Mouse (Mus musculus) hindbrain, postnatal 0 days (tissue): ENCODE results near the gene Zeb2. TPM values are rescaled to one million over a fixed set of nuclear protein-coding genes. Genes with fewer than 3 reads are reported as not detected.

Experiments used
- ATAC-seq: fragments of 200-750 bp; cut with Nextera tagmentation; 2 replicates; pipeline ENCODE4 v1.8.0; 2017; ENCODE audit warnings: mild to moderate bottlenecking, moderate TSS enrichment, moderate library complexity
- DNase-seq: peaks from one replicate; pipeline ENCODE4 v3.0.0-alpha.2; 2015; ENCODE audit warnings: low spot score
- H3K27ac ChIP-seq: fragments of 300-500 bp; sonication (generic); 2 replicates; pipeline ENCODE4 v1.5.1; 2014; ENCODE audit warnings: mild to moderate bottlenecking
- H3K27me3 ChIP-seq: fragments of 300-500 bp; sonication (generic); 2 replicates; pipeline ENCODE4 v1.6.1; 2014; ENCODE audit warnings: low read length, mixed read lengths; ENCODE audit not compliant: insufficient read depth
- H3K36me3 ChIP-seq: fragments of 300-500 bp; sonication (generic); 2 replicates; pipeline ENCODE4 v1.6.1; 2014; ENCODE audit warnings: low read length, mixed read lengths; ENCODE audit not compliant: insufficient read depth
- H3K4me1 ChIP-seq: fragments of 300-500 bp; sonication (generic); 2 replicates; pipeline ENCODE4 v1.6.1; 2014; ENCODE audit warnings: antibody characterized with exemption, low read length, mixed read lengths; ENCODE audit not compliant: insufficient read depth
- H3K4me2 ChIP-seq: fragments of 300-500 bp; sonication (generic); 2 replicates; pipeline ENCODE4 v1.6.1; 2014; ENCODE audit warnings: low read depth, mild to moderate bottlenecking, low read length, moderate library complexity, mixed read lengths
- H3K4me3 ChIP-seq: fragments of 300-500 bp; sonication (generic); 2 replicates; pipeline ENCODE4 v1.5.1; 2014; ENCODE audit warnings: low read length
- H3K9ac ChIP-seq: fragments of 300-500 bp; sonication (generic); replicated peaks from 2 replicates; pipeline ENCODE4 v1.6.1; 2014; ENCODE audit warnings: mild to moderate bottlenecking, low read length, moderate library complexity, mixed read lengths
- H3K9me3 ChIP-seq: fragments of 300-500 bp; sonication (generic); 2 replicates; pipeline ENCODE4 v1.6.1; 2016; ENCODE audit warnings: low read length, mixed read lengths
- CTCF ChIP-seq: IDR thresholded peaks from 2 replicates; pipeline ENCODE4 v1.5.1; 2016; ENCODE audit warnings: antibody characterized with exemption, control low read depth, low read depth
- WGBS: fragments of 180-500 bp; shearing (Covaris S2); extraction: QIAGEN DNeasy Blood & Tissue Kit; methylation state at CpG from one replicate; pipeline ENCODE4 v1.1.7; 2014; 5-methylcytosine and 5-hydroxymethylcytosine counted together
- polyA plus RNA-seq: library from polyadenylated mRNA; unstranded; fragments of >200 nt; fragmentation: Nextera tagmentation; extraction: Ambion mirVana; gene quantifications from 2 replicates; pipeline ENCODE4 v1.2.1, GENCODE M21; 2015
- total RNA-seq: library from RNA; depleted of rRNA; stranded (reverse); fragments of >200 nt; gene quantifications from 2 replicates; pipeline ENCODE4 v1.2.3, GENCODE M21; 2014

Zeb2 gene
- total and polyA plus RNA-seq, 2 experiments from 2014 or later: 21.4 to 52.0 TPM

DNA sequence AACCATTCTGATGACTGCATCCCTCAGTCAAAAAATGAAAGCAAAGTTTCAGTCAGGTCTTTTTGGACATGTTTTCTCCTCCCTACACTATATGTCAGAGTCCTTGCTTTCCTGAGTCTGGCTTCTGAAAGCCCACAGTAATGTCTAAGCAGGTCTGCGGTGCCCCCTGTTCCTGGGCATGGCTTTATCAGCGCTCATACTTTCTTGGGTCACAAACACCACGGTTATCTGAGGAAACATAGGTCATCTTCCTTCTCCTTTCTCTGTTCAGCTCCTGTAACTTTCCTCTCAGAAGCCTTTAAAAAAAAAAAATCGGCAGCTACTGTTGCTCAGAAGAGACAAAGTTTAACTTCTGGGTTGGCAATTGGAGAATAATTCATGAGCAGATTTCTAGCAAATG, 17.2 kb downstream of the Zeb2 start:
- DNase-seq (no peak), ATAC-seq (no peak)
- Histone ChIP-seq H3K9ac (no peak overlapping the region), H3K27ac (peak overlapping the region; percentile 26; the same call in 1 of the 2 replicates), H3K4me3 (no peak overlapping the region), H3K4me2 (no peak overlapping the region), H3K27me3 (no peaks in the 10 kb centered on the region), H3K9me3 (no peaks in the 10 kb centered on the region), H3K4me1 (peaks cover 6% of the 10 kb centered on the region), H3K36me3 (no peaks in the 10 kb centered on the region)
- 70% methylated on average over 4 of the region's 4 CpGs for WGBS
- no peak for TF ChIP-seq CTCF

DNA sequence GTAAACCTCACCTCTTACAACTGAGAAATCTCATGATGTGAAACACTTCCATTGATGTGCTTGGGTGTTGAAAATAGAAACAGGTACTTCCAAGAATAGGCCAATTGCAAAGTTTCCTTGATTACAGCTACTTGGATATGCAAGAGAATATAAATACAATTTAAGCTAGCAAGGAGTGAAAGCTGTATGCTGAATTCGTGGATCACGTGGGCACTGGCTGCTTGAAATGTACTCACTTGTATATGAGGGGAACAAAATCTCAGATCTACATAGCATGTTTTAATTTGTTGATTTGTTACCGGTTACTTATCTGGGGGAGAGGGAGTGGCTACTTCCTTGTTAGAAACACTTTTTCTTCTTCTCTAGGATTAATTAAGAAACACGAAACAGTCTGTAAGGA, 18.1 kb downstream of the Zeb2 start:
- no peaks in the 10 kb centered on the region for H3K9me3 ChIP-seq
- H3K4me3 ChIP-seq: no peak overlapping the region
- peaks cover 6% of the 10 kb centered on the region for H3K4me1 ChIP-seq
- H3K27ac ChIP-seq: no peak overlapping the region
- TF ChIP-seq CTCF: no peak
- H3K4me2 ChIP-seq: no peak overlapping the region
- no peaks in the 10 kb centered on the region for H3K27me3 ChIP-seq
- DNase-seq (no peak), ATAC-seq (no peak)
- no peaks in the 10 kb centered on the region for H3K36me3 ChIP-seq
- no peak overlapping the region for H3K9ac ChIP-seq
- 74% methylated on average over 4 of the region's 4 CpGs for WGBS

DNA sequence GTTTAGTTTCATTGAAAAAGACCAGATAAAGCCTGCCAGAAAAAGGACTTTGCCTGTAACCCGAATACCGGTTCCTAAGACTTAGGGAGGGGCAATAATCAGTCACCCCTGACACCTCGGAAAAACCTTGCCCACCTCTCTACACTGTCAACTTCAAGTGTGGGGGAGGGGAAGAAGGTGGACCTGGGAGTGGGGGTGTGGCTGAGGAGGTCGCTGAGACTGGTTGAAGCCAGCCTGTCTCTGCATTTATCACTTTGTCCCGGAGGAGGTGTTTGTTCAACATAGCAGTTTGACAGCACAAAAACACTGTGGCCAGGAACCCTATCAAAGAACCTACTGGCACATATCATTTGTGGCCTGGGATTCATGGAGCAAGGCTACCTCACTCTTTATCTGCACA, 19.2 kb downstream of the Zeb2 start:
- WGBS: 9% methylated on average over 5 of the region's 5 CpGs
- Histone ChIP-seq H3K4me2 (no peak overlapping the region), H3K4me1 (peaks cover 6% of the 10 kb centered on the region)

DNA sequence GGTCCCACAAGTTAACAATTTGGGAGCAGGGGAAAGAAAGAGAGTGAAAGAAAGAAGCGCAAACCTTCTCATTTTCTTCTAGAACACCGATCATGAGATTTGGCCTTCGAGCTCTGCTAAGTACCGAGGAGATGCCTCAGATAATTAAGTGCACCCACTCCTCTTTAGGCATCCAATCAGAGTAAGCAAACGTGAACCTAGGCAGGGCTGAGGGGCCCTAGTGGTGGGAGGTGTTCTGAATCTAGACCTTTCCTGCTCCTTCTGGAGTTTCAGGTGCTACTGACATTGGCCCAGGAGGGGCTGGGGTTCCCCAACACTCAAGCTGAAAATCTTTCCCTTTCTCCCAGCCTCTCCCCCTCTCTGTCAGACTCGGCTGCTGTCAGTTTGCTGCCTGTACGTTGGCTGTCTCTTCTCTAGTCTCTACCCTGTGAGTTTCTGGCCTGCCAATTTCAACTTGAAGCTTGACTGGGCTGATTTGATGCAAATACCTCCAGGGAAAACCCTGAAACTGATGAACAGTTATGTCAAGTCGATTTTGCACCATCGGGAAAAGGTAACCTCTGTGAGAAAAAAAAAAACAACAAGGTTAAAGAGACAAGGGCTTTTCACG, 20.5 kb downstream of the Zeb2 start:
- peaks cover 6% of the 10 kb centered on the region for H3K4me1 ChIP-seq
- ATAC-seq (peak; percentile 57), DNase-seq (no peak)
- H3K27me3 ChIP-seq: no peaks in the 10 kb centered on the region
- peak overlapping the region; percentile 29 for H3K4me2 ChIP-seq
- H3K9me3 ChIP-seq: no peaks in the 10 kb centered on the region
- no peak overlapping the region for H3K9ac ChIP-seq
- 22% methylated on average over 10 of the region's 10 CpGs for WGBS
- H3K36me3 ChIP-seq: no peaks in the 10 kb centered on the region
- H3K4me3 ChIP-seq: no peak overlapping the region
- TF ChIP-seq CTCF: 0 out of 2 replicates have a peak, but pooled peaks have one; percentile 15
- H3K27ac ChIP-seq: peak overlapping the region; percentile 54; the same call in 1 of the 2 replicates

More for the DNA sequence above, 19.2 kb downstream of the Zeb2 start:
- Histone ChIP-seq H3K36me3 (no peaks in the 10 kb centered on the region), H3K27ac (no peak overlapping the region), H3K27me3 (no peaks in the 10 kb centered on the region), H3K9ac (no peak overlapping the region), H3K4me3 (no peak overlapping the region), H3K9me3 (no peaks in the 10 kb centered on the region)
- DNase-seq (no peak), ATAC-seq (no peak)
- TF ChIP-seq CTCF: no peak

DNA sequence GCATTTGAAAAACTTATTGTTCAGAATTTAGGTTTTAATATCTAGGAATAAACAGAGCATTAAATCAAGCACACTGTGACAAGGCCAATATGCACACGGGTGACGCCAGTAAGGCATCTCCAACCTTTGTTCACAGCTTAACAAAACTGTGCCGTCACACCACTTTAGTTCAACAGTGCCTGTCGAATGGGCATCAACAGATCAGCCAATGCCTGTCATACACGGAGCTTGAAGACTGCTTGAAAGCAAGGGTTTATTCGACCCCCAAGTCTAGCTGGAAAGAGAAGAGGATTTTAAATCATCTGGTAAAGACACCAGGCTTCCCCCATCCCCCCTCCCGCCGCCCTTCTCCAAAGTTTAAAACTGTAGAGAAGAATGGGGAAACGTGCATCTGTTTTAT, 21.4 kb downstream of the Zeb2 start:
- no peak for TF ChIP-seq CTCF
- WGBS: 25% methylated on average over 9 of the region's 9 CpGs
- no peak for DNase-seq
- H3K4me3 ChIP-seq: no peak overlapping the region
- no peaks in the 10 kb centered on the region for H3K9me3 ChIP-seq
- H3K4me2 ChIP-seq: no peak overlapping the region
- ATAC-seq: peak; percentile 38; the same call in 1 of the 2 replicates
- no peaks in the 10 kb centered on the region for H3K27me3 ChIP-seq
- no peak overlapping the region for H3K9ac ChIP-seq
- no peaks in the 10 kb centered on the region for H3K36me3 ChIP-seq
- H3K27ac ChIP-seq: no peak overlapping the region
- peaks cover 4% of the 10 kb centered on the region for H3K4me1 ChIP-seq

DNA sequence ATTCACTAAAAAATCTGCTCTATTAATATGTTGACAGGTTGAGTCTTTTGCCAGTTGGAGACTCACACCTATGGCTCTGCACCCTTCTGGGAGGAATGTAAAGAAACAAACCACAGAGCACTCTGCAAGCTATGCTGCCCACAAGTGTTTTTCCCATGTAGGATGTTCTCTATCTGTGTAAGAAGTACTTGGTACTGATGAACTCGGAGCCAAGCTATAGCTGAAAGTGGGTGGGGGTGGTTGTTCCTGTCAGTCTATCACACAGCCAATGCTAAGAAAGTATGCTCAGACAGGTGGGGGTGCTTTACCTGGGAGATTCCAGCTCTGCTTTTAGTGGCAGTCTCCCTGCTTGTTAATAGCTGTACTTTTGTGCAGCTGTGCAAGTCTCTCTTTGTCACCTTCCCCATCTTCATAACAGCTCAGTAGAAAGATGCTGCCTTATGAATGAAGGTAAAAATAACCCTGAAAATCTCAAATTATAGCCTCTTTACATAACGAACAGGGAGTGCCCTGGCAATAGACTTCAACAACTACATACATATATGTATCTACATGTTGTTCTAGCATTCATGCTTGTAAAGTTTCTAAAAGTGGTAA, 22.7 kb downstream of the Zeb2 start:
- Histone ChIP-seq H3K9ac (no peak overlapping the region), H3K9me3 (no peaks in the 10 kb centered on the region), H3K4me2 (no peak overlapping the region), H3K4me3 (no peak overlapping the region), H3K4me1 (no peaks in the 10 kb centered on the region; the same call in 1 of the 2 replicates), H3K27me3 (no peaks in the 10 kb centered on the region), H3K36me3 (no peaks in the 10 kb centered on the region), H3K27ac (no peak overlapping the region)
- WGBS: 66% methylated on average over 2 of the region's 2 CpGs
- TF ChIP-seq CTCF: no peak
- no peak for DNase-seq
- ATAC-seq: no peak

DNA sequence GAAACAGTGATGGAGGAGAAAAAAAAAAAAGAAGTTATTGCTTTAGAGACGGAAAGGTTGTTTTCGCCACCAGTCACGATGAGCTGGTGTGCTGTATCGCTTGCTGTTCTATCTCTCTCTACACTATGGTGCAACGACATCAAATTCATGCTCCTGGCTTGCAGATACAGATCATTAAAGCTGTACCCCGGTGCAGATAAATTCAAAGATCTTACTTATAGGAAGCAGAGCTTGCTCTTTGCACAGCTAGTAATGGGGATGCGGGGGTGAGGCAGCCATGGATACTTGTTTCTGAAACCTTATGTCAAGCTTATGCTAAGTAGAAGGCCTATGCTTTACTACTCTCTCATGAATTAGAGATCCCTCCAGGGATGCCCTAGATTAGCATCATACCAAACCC, 23.7 kb downstream of the Zeb2 start:
- peak overlapping the region; percentile 17; the same call in 1 of the 2 replicates for H3K27ac ChIP-seq
- no peak for TF ChIP-seq CTCF
- no peak overlapping the region for H3K4me3 ChIP-seq
- H3K4me1 ChIP-seq: peaks cover 6% of the 10 kb centered on the region; the same call in 1 of the 2 replicates
- DNase-seq (no peak), ATAC-seq (no peak)
- 81% methylated on average over 7 of the region's 7 CpGs for WGBS
- no peaks in the 10 kb centered on the region for H3K9me3 ChIP-seq
- H3K36me3 ChIP-seq: no peaks in the 10 kb centered on the region
- H3K9ac ChIP-seq: no peak overlapping the region
- no peak overlapping the region for H3K4me2 ChIP-seq
- H3K27me3 ChIP-seq: no peaks in the 10 kb centered on the region
